Mouse (Mus musculus) neutrophil, adult 5-6 weeks (primary cell): Measurements from ENCODE around the gene H3f3a. TPM values are rescaled to one million over a fixed set of nuclear protein-coding genes. Genes with fewer than 3 reads are reported as not detected.
A peak's percentile ranks its signal among the peaks of the same experiment; 100 is the strongest.
"Not testable (repeated sequence)": the region's sequence is repeated elsewhere in the genome, so short reads cannot be mapped to it uniquely, and the experiment has no call there.

Experiments used
- ATAC-seq: fragments of 151-379, 151-347 bp; 2 replicates; pipeline ENCODE4 v1.8.0; 2017; ENCODE audit warnings: mild to moderate bottlenecking, moderate TSS enrichment; ENCODE audit not compliant: insufficient number of reproducible peaks, poor library complexity, low FRiP score, severe bottlenecking; ENCODE audit errors: extremely low read depth
- total RNA-seq: library from RNA; stranded (forward); fragments of 200-1000 nt; gene quantifications from 2 replicates; pipeline ENCODE4 v1.2.3, GENCODE M21; 2017

The H3f3a gene
- total RNA-seq = 2,143 and 2,209 TPM in 2 replicates

DNA sequence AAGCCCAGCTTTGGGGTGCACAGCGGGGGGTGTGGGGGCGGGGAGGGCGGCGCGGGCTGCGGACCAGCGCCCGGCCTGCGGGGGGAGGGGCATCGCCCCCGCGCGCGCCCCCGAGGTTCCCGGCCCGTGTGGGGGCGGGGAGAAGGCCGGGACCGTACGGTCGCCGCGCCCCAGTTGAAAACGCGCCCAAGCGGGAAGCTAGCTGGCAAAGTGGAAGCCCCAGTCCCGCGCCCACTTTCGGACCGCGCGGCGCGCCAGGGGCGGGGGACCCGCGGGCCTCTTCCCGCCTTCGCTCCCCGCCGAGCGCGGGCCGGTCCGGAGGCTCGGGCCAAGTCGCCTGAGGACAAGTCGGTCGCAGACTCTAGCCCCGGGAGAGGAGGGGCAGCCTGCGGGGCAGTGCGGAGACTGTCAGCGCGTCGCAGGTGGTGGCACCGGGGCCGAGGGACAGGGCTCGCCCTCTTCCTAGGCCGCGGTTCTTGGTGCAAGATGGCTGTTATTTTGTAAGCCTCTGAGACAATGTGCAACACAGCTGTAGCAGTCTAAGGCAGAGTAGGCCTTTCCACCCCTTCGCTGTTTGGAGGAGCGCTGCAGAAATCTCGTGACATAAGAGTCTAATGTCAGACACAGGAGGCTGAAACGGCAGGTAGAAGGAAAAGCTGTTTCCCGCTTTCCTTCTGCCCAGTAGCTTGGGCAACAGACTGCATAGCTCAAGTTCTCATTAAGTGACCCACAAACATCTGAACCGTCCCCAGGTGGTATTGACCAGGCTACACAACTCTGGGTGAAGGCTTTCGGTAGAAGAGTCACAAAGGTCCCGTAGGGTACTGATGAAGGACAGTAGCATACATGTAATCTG is at the start of gene H3f3a:
TSS of gene H3f3a (minus strand) at position 59 of the 856 bp plus-strand sequence.
- peak; percentile 46 for ATAC-seq

DNA sequence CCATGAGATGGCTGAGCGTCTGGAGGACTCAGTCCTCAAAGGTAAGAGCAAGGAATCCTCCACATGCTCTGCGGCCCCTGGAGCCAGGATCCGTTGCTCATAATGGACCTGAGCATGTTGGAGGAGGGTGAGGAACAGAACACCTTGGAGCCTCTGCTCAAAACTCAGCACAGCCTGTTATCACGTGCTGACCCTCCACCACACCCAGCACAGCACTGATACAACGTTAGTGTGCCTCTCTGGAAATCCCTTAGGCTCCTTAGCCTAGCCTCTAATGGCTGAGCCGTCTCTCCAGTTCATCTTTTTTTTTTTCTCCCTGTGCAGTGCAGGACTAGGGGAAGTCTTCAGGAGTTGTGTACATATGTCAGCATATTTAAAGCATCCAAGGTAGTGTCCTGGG is 46.3 kb upstream of the H3f3a start:
- no peak for ATAC-seq

GRCm38 (mm10) chr1:180858763-180859162 is 45.0 kb upstream of the H3f3a start:
- ATAC-seq = peak; percentile 83

GRCm38 (mm10) chr1:180850316-180851270 is 36.9 kb upstream of the H3f3a start, which contains the start of gene Sde2:
TSS of gene Sde2 (plus strand) at chr1:180851127.
- peak; percentile 82 for ATAC-seq

- ATAC-seq = no peak
Observed at GRCm38 (mm10) chr1:180849701-180850301, 36.1 kb upstream of the H3f3a start.

- peak; percentile 61 for ATAC-seq
Observed at GRCm38 (mm10) chr1:180848511-180849241, 34.9 kb upstream of the H3f3a start.

GRCm38 (mm10) chr1:180848114-180848510 is 34.4 kb upstream of the H3f3a start:
- no peak for ATAC-seq

DNA sequence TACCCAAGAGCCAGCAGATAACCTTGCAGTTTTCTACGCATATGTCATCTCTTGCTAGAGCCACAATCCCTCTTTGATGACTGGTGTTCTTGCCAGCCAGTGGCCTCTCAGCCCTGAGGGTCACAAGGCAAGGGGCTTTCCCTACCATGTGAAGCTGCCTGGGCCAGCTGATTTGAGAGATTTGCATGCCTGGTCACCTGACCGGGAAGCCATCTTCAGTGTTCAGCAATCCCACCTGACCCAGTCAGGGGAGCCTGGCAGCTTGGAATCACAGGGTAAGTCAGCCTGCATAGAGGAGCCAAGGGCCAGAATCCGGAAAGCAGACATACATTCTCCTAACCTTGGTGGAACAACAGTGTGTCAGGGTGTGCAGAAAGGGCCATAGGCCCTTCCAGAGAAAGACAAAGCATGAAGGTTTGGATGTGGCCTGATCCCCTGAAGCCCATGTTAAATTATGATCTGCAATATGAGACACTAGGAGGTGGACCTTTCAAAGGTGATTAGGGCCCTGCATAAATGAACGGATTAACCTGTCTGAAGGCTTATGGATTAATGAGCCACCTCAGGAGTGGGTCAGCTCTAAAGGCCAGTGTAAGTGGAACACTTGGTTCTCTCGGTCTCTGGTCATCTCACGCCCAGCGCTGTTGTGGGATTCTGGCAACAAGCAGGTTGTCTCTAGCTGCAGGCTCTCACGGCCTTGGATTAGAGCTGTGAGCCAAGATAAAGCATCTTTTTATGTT is 28.0 kb upstream of the H3f3a start:
- ATAC-seq = peak; percentile 26; the same call in 1 of the 2 replicates

DNA sequence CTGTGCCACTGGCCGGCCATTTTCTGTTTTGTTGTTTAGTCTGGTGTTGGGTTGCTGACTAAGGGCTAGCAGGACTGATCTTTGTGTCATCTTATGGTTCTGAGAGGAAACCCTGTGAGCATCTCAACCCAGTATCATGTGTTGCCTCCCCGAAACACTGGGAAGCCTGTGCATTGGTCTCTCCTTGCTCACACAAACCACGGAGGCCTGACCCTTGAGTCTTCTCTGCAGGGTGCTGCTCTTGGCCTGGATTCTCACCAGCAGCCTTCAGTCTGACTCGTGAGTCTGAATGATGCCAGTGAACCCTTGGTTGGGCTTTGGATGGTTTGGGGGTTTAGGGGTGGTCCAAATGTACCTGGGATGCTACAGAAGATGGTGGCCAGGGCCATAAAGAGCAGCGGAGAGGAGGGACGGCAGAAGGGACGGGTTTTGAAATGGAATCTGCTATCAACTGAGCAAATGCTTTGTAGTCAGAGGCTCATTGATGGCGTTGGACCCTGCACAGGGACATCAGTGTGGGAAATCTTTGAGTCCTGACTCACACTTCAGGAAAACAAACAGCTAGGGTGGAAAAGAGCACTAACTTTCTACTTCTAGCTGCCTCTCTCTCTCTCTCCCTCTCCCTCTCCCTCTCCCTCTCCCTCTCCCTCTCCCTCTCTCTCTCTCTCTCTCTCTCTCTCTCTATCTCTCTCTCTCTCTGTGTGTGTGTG is 25.6 kb upstream of the H3f3a start:
- no peak for ATAC-seq

DNA sequence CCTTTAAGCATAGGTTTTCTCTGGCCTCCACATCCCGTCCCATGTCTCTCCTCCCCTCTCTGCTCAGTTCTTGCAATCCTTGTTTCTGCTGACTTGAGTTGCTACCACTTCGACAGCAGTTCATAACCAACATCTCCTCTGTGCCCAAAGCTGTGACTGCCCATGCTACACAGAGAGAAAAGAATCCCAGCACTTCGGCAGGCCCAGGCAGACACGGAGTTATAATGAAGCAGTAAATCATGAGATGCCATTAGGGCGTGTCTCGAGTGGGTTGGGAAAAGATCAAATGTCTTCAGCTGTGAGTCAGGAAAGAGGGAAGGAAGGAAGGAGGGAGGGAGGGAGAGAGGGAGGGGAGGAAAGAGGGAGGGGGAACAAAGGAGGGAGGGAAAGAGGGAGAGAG is 24.3 kb upstream of the H3f3a start:
- ATAC-seq = no peak

- no peak for ATAC-seq
Observed at GRCm38 (mm10) chr1:180837186-180837585, 23.4 kb upstream of the H3f3a start.

- ATAC-seq = not testable (repeated sequence)
Observed at GRCm38 (mm10) chr1:180836467-180836866, 22.7 kb upstream of the H3f3a start.

DNA sequence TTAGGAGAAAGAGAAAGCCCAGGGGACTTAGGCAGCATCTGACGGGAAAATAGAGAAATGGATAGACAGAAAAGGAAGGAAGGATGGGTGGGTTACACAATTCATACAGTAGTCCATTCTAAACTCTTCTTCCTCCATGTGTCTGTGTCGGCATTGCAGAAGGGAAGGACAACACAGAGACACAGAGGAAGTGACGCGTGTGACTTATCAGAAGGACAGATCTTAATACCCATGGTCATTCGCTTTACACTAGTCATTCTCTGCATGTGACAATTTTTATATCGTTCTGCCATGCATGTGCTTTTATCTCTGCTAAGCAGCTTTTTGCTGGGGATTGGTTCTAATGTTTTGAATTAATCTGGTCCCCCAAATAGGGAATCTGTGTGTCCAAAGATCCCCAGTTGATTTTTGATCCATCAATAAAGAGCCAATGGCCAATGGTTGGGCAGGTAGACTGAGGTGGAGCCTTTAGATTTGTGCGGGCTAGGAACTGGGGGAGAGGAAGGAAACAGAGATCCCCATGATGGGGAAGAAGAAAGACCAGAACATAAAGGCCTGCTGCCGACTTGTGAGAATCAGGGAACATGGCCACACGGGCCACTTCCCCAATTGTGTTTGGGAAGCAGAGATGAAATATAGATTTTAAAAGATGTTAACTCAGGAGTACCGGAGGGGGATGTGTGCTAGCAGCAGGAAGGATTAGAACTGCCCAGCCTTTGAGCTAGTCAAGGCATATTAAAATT is 21.7 kb upstream of the H3f3a start:
- peak; percentile 66; the same call in 1 of the 2 replicates for ATAC-seq

DNA sequence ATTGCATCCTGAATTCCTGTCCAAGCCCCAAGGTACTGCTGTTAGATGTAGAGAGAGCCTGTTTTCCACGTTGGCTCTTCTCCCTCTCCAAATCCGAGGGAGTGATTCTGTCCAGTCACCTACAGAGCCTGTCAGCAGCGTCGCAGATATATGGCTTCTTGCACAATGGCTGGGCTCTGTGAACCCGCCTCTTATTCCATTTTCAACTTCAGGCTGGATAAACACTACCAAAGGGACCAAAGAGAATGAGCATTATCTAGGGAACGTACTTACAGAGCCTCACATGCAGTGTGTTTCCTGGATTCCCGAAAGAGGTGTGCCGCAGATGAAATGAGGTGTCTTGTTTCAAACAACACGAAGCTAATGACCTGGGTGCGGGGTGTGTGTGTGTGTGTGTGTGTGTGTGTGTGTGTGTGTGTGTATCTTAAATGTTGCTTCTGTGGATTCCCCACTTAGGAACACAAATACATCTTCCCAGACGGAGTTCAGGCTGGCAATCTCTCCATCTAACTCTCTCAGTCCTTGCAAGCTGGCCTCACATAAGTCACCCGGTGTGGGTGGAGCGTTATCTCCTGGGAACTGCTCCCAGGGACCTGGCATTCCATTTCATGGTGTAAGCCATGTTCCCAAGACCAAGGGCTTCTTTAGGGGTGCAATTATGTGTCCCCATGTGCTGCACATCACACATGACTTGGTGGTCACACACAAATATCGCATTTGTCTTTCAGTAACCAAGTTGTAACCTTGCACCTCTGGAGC is 17.0 kb upstream of the H3f3a start:
- ATAC-seq = no peak

GRCm38 (mm10) chr1:180830175-180830574 is 16.4 kb upstream of the H3f3a start:
- 0 out of 2 replicates have a peak, but pooled peaks have one; percentile 2 for ATAC-seq

DNA sequence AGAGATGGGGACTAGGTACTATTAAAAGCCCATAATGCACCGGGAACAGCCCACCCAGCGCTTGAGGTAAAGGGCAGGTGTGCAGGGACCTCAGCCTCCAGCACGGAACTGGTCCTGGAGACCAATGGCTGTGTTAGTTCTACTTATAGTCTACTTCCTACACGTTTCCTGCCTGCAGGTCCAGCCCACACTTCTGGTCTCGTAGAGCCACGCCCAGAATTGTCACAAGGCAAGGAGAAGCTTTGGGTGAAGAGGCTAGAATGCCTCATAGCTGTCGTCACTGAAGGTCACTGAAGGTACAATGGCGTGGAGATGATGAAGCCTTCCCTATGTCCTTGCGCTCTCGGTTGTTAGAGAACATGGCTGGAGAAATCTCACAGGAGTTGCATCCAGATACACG is 16.0 kb upstream of the H3f3a start:
- ATAC-seq = peak; percentile 96
